Mouse (Mus musculus) heart, adult 2 months (tissue): ENCODE measurements around the gene Pcsk6.

Experiments
- EP300 ChIP-seq: fragments of 200-500 bp; IDR thresholded peaks from 2 replicates; pipeline ENCODE4 v1.6.1; 2011; ENCODE audit warnings: low read depth, low read length, control low read depth; ENCODE audit not compliant: insufficient read depth
- POLR2A ChIP-seq: fragments of 200-500 bp; IDR thresholded peaks from 2 replicates; pipeline ENCODE4 v1.6.1; 2011; ENCODE audit warnings: mild to moderate bottlenecking, low read depth, low read length, control low read depth; ENCODE audit not compliant: insufficient read depth

- TF ChIP-seq EP300: no peak
- TF ChIP-seq POLR2A: no peak
Observed at GRCm38 (mm10) chr7:65948891-65949290, 87.4 kb downstream of the Pcsk6 start.
